Mouse (Mus musculus) midbrain, embryonic 10.5 days (tissue): ENCODE measurements around the gene Pex11b. TPM values are rescaled to one million over a fixed set of nuclear protein-coding genes. Genes with fewer than 3 reads are reported as not detected.

Source experiments
- DNase-seq: peaks from one replicate; pipeline ENCODE4 v3.0.0-alpha.2; 2017; ENCODE audit warnings: low spot score
- H3K27ac ChIP-seq: fragments of 300-500 bp; sonication (generic); replicated peaks from 2 replicates; pipeline ENCODE4 v1.5.1; 2016; ENCODE audit warnings: mild to moderate bottlenecking
- H3K27me3 ChIP-seq: fragments of 300-500 bp; sonication (generic); 2 replicates; pipeline ENCODE4 v1.6.1; 2016; ENCODE audit warnings: low read depth, mild to moderate bottlenecking; ENCODE audit not compliant: poor library complexity, severe bottlenecking
- H3K36me3 ChIP-seq: fragments of 300-500 bp; sonication (generic); 2 replicates; pipeline ENCODE4 v1.6.1; 2016; ENCODE audit warnings: mild to moderate bottlenecking, moderate library complexity
- H3K4me1 ChIP-seq: fragments of 300-500 bp; sonication (generic); 2 replicates; pipeline ENCODE4 v1.6.1; 2016
- H3K4me3 ChIP-seq: fragments of 300-500 bp; sonication (generic); 2 replicates; pipeline ENCODE4 v1.5.1; 2016; ENCODE audit warnings: mild to moderate bottlenecking, moderate library complexity
- H3K9me3 ChIP-seq: fragments of 300-500 bp; sonication (generic); replicated peaks from 2 replicates; pipeline ENCODE4 v1.6.1; 2016; ENCODE audit warnings: mild to moderate bottlenecking
- WGBS: fragments of 180-500 bp; shearing (Covaris S2); methylation state at CpG from one replicate; pipeline ENCODE4 v1.1.7; 2016; 5-methylcytosine and 5-hydroxymethylcytosine counted together
- polyA plus RNA-seq: library from polyadenylated mRNA; unstranded; fragments of >200 nt; fragmentation: Nextera tagmentation; extraction: Ambion mirVana; gene quantifications from 2 replicates; pipeline ENCODE4 v1.2.1, GENCODE M21; 2016

The Pex11b gene
- polyA plus RNA-seq, 1 experiment from 2014 or later: 38.5 TPM

DNA sequence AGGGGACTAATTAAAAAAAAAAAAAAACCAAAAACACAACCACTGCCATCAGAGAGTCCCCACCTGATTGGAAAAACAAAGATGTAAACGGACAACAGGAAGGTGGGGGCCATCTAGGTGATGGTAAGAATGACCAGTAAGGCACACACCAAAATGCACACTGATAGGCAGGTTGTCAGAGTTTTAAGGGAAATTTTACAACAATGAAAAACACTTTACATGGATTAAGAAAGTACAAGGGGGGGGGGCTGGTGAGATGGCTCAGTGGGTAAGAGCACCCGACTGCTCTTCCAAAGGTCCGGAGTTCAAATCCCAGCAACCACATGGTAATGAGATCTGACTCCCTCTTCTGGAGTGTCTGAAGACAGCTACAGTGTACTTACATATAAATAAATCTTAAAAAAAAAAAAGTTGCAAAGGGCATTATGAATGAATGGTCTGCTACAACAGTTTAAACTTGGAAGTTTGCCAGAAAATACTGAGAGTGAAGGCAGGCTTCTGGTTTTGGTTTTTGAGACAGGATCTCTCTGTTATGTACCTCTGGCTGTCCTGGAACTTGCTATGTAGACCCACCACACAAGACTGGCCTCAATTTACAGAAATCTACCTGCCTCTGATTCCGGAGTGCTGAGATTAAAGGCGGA lies 33.4 kb downstream of the Pex11b start:
- Histone ChIP-seq H3K4me3 (no peak overlapping the region), H3K36me3 (no peaks in the 10 kb centered on the region), H3K27ac (no peak overlapping the region), H3K9me3 (no peaks in the 10 kb centered on the region), H3K27me3 (peaks cover 26% of the 10 kb centered on the region), H3K4me1 (peaks cover 18% of the 10 kb centered on the region)
- 95% methylated on average over 5 of the region's 5 CpGs for WGBS
- DNase-seq: no peak

DNA sequence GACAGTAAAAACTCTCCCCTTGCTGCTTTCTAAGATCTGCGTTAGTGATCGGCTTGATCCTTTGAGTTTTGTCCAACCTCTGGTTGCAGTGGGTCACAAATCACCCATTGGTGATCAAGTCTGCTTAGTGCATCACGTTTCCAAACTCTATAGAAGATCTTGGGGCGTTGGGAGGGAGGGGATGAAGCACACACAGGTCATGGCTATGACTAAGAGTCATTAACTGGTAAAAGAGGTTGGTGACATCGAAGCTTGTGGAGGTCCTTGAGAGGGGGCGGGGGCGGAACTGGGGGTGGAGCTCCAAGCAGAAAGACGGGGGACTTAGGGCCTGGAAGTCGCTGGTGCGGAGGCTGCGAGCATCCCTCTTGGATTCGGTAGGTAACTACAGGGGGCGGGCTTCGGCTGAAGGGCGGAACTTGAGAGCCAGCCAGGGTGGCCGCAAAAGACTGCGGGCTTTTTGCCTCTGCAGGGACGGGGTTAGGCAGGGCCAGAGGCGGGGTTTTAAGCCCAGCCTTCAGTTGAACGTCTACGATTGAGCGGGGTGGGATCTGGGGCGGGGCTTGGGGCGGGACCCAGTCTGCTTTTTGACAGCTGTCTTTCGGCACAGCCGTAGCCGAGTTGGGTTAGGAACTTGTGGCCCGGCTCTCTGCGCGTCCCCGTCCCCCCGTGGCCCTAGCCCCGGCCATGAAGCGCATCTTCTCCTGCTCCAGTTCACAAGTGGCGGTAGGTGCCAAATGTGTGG lies 34.7 kb downstream of the Pex11b start, which contains the start of gene Ankrd35:
Gene Ankrd35, plus strand, starts transcription at position 405 of the 742 bp plus-strand sequence.
- Histone ChIP-seq H3K4me1 (peaks cover 18% of the 10 kb centered on the region), H3K27me3 (peaks cover 22% of the 10 kb centered on the region), H3K4me3 (peak within 1 kb of the TSS; percentile 56), H3K27ac (0 out of 2 replicates have a peak within 1 kb of the TSS, but pooled peaks have one; percentile 33), H3K9me3 (no peaks in the 10 kb centered on the region), H3K36me3 (no peaks in the 10 kb centered on the region)
- 5% methylated on average over 33 of the region's 35 CpGs for WGBS
- DNase-seq: peak; percentile 85

DNA sequence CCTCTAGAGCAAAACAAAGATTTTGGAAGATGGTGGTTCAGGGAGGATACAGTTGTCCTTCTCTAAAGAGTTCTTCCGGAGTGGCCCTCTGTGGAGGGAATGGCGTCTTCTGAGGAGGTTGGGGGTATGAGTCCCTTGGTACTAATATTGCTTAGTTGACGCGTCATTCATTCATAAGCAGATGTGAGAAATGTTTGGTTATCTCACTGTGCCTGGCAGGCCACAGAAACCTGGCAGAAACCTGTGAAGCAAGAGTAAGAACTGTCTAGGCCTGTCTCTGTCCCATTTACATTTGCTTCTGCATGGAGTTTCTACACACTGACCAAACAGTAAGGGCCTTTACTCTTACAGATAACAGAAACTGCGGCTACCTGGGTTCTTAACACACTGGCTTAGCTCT lies 36.3 kb downstream of the Pex11b start:
- H3K9me3 ChIP-seq: no peaks in the 10 kb centered on the region

DNA sequence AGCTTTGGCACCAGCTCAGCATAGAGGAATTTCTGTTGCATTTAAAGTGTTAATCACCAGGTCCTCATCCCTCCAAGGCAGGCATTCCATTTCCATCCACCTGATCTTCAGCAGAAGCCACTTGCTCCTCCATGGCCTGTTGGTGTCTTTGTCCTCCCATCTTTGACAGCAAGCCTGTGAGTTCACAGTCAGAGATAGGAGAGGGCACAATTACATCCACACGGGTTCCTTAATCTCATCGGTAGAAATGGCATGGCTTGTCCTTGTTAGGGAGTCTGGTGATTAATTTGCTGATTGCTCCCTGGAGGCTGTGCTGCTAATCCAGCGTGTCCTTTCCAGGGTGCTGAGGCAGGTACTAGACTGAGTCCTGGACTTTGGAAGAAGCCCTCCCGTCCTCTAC lies 38.3 kb downstream of the Pex11b start:
- 80% methylated on average over 4 of the region's 4 CpGs for WGBS
- Histone ChIP-seq H3K4me1 (peaks cover 18% of the 10 kb centered on the region), H3K36me3 (no peaks in the 10 kb centered on the region), H3K9me3 (no peaks in the 10 kb centered on the region), H3K4me3 (no peak overlapping the region), H3K27me3 (peaks cover 29% of the 10 kb centered on the region), H3K27ac (no peak overlapping the region)
- no peak for DNase-seq

More for the DNA sequence above, 36.3 kb downstream of the Pex11b start:
- peaks cover 22% of the 10 kb centered on the region for H3K27me3 ChIP-seq
- H3K36me3 ChIP-seq: no peaks in the 10 kb centered on the region
- no peak overlapping the region for H3K4me3 ChIP-seq
- H3K27ac ChIP-seq: no peak overlapping the region
- WGBS: 92% methylated on average over 5 of the region's 5 CpGs
- peaks cover 18% of the 10 kb centered on the region for H3K4me1 ChIP-seq
- no peak for DNase-seq

DNA sequence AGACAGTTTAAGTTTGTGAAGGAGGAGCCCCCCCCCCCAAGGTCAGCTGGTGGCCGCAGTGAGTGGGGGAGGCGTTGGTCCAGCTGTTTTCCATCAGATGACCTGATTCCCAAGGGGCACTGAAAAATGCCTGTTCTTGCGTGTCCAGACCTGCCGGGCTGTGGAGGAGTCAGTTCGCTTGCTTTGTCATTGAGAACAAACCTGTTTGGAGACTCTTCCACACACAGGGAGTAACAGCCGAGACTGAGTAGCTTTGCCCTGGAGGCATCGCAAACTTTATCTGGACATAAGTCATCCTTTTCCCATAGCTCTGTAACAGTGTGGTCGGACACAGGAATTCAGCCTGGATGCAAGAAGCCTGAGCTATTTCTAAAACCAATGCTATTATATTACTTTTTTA lies 39.3 kb downstream of the Pex11b start:
- peaks cover 21% of the 10 kb centered on the region for H3K4me1 ChIP-seq
- H3K4me3 ChIP-seq: no peak overlapping the region
- H3K27me3 ChIP-seq: peaks cover 38% of the 10 kb centered on the region
- no peaks in the 10 kb centered on the region for H3K36me3 ChIP-seq
- H3K27ac ChIP-seq: no peak overlapping the region
- DNase-seq: no peak
- H3K9me3 ChIP-seq: no peaks in the 10 kb centered on the region
- WGBS: 69% methylated on average over 8 of the region's 8 CpGs

DNA sequence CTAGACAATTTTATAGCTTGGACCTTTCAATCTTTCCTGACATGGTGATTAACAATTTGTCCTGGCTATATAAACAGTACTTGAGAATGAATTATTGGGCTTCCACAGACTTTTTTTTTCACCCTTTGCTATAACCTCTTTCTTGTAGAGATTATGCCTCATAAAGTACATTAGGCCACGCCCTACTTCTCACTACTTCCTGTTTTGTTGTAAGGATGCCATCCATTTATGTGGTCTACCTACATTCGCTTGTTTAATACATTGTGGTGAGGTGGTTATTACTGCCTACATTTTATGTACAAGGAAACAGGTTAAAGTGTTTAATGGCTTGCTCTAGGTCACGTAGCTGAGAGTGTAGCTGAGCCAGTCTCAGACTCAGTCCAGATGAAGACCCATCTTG lies 40.0 kb downstream of the Pex11b start:
- no peak for DNase-seq
- H3K9me3 ChIP-seq: no peaks in the 10 kb centered on the region
- H3K4me3 ChIP-seq: no peak overlapping the region
- H3K27me3 ChIP-seq: peaks cover 41% of the 10 kb centered on the region
- H3K27ac ChIP-seq: no peak overlapping the region
- WGBS: 80% methylated on average over 3 of the region's 3 CpGs
- H3K36me3 ChIP-seq: no peaks in the 10 kb centered on the region
- H3K4me1 ChIP-seq: peaks cover 20% of the 10 kb centered on the region

DNA sequence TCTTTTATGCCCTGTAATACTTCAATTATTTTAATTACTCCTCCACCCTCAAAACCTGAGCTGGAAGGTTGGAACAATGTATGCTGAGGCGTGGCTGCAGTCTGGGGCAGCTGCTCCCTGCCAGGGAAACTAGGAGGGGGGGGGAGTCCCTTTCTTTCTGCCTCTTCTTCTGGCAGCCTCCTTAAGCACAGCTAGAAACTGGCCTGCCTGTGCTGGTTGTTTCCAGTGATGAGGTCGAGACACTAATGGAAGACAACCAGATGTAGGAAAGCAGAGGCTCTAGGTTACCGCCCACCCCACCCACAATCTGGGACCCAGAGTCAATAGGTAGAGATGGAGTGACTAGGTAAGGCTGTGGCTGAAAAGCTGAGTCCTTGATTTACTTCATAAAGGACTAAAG lies 40.5 kb downstream of the Pex11b start:
- no peaks in the 10 kb centered on the region for H3K36me3 ChIP-seq
- no peak for DNase-seq
- 33% methylated on average over 3 of the region's 3 CpGs for WGBS

DNA sequence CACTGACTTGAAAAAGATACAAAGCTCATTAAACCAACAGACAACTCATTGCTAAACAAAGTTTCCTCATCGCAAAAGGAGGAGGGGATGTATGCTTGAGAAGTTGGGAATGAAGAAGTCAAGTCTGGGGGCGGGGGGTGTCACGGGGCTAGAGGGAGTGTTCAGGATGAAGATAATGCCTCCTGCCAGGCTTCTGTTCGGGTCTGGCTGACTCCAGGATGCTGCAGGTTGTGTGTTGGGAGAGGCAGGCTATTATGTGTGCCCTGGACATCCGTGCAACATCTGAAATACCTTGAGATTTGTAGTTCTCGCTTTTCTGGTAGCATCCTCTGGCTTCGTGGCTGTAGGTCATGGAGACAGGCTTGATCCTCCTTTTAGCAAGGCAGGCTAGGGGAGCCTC lies 43.3 kb downstream of the Pex11b start:
- 68% methylated on average over 7 of the region's 7 CpGs for WGBS

More for the DNA sequence above, 40.5 kb downstream of the Pex11b start:
- H3K27ac ChIP-seq: no peak overlapping the region
- no peaks in the 10 kb centered on the region for H3K9me3 ChIP-seq
- no peak overlapping the region for H3K4me3 ChIP-seq
- peaks cover 19% of the 10 kb centered on the region for H3K4me1 ChIP-seq
- peaks cover 41% of the 10 kb centered on the region for H3K27me3 ChIP-seq

DNA sequence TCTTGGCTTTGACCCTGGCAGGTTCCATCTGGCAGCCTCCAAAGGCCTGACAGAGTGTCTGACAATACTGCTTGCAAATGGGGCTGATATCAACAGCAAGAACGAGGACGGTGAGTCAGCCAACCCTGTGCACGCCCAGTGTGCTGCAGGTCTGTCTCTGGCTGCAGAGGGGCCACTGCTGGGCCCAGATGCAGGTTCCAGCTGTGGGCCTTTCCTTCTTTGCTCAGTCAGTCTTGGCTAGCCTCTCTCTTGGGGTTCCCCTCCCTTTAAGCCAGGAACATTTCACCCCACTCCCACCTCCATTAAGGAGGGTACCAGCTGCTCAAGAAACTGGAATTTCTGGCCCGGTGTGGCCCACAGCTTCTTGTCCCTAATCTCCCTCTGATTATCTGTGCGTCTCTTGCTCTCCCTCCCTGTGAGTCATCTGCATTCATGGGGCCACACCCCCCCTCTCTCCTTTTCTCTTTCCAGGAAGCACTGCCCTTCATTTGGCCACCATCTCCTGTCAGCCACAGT lies 44.0 kb downstream of the Pex11b start:
- no peaks in the 10 kb centered on the region for H3K9me3 ChIP-seq
- peaks cover 24% of the 10 kb centered on the region; the same call in 1 of the 2 replicates for H3K4me1 ChIP-seq
- DNase-seq: no peak
- H3K27me3 ChIP-seq: peaks cover 52% of the 10 kb centered on the region
- H3K36me3 ChIP-seq: no peaks in the 10 kb centered on the region
- 25% methylated on average over 5 of the region's 5 CpGs for WGBS
- no peak overlapping the region for H3K4me3 ChIP-seq
- no peak overlapping the region for H3K27ac ChIP-seq

More for the DNA sequence above, 43.3 kb downstream of the Pex11b start:
- no peak overlapping the region for H3K27ac ChIP-seq
- H3K9me3 ChIP-seq: no peaks in the 10 kb centered on the region
- H3K4me3 ChIP-seq: no peak overlapping the region
- no peaks in the 10 kb centered on the region for H3K36me3 ChIP-seq
- peaks cover 19% of the 10 kb centered on the region; the same call in 1 of the 2 replicates for H3K4me1 ChIP-seq
- H3K27me3 ChIP-seq: peaks cover 45% of the 10 kb centered on the region
- DNase-seq: no peak

DNA sequence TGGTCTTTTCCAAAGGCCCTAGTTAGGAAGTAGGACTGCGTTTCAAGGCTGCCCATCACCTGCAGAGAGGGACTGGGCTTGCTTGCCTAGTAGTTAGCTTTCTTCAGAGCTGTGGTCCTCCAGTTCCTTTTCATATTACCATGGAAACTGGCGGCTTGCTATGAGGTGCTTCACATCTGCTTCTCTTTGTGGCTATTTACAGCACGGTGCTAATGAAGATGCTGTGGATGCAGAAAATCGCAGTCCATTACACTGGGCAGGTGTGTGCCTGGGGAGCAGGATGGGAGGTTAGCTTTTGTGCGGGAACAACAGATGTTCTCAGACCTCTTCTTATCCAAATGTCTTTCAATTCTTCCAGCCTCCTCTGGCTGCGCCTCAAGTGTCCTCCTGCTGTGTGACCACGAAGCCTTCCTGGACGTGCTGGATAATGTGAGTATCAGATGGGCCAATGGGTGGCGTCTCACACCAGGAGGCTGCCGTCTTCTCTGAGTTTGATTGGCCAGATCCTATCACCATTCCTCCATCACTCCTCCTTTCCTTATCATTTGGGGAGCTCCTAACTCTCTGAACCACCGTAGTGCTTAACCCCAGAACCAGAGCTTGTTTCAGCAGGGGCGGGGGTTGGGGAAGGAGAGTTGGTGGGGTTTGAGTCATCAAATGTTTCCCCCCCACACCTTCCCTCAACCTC lies 45.2 kb downstream of the Pex11b start:
- Histone ChIP-seq H3K9me3 (no peaks in the 10 kb centered on the region), H3K36me3 (no peaks in the 10 kb centered on the region), H3K4me1 (peaks cover 28% of the 10 kb centered on the region), H3K27ac (no peak overlapping the region), H3K27me3 (peaks cover 64% of the 10 kb centered on the region), H3K4me3 (no peak overlapping the region)
- WGBS: 16% methylated on average over 12 of the region's 12 CpGs
- DNase-seq: no peak

DNA sequence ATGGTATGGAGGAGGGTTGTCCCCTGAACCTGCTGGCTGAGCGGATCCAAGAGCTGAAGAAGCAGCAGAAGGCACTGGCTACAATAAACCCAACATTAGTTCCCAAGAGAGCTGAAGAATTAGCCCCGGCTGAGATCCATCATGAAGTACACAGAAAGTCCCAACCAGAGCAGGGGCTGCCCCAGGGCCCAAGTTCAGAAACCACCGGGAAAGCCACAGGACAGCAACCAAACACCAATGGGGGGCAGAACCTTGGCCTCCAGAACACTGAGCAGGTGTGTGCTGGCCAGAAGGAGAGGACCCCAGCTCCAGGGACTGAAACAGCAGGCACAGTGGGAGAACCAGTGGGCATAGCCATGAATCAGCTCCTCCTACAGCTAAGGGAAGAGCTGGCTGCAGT lies 48.3 kb downstream of the Pex11b start:
- H3K4me1 ChIP-seq: peaks cover 28% of the 10 kb centered on the region
- no peak overlapping the region for H3K4me3 ChIP-seq
- 90% methylated on average over 3 of the region's 3 CpGs for WGBS
- H3K9me3 ChIP-seq: no peaks in the 10 kb centered on the region
- no peak overlapping the region for H3K27ac ChIP-seq
- peaks cover 65% of the 10 kb centered on the region for H3K27me3 ChIP-seq
- no peak for DNase-seq
- no peaks in the 10 kb centered on the region for H3K36me3 ChIP-seq

DNA sequence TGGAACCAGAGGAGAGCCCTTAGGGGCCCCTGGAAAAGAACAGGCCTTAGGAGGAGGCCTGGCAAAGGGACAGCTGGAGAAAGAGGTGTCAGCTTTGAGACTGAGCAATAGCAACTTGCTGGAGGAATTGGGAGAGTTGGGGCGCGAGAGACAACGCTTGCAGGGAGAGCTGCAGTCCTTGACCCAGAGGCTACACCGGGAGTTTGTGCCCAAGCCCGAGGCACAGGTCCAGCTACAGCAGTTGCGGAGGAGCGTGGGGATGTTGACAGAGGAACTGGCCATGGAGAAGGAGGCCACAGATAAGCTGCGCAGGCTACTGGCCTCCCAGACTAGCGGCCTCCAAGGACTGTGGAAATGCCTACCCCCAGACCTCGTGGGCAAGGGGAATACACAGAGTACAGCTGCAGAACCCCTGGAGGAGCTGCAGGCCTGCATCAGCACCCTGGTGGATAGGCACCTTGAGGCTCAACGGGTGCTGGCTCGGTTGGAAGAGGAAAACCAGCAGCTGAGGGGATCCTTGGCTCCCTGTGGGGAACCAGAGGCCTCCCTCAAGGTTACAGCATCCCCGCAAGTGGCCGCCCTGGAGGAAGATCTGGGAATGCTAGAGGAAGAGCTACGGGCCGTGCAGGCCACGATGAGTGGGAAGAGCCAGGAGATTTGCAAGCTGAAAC lies 49.1 kb downstream of the Pex11b start:
- Histone ChIP-seq H3K36me3 (no peaks in the 10 kb centered on the region), H3K9me3 (no peaks in the 10 kb centered on the region), H3K4me1 (peaks cover 28% of the 10 kb centered on the region), H3K27ac (peak overlapping the region; percentile 23; the same call in 1 of the 2 replicates), H3K27me3 (peaks cover 65% of the 10 kb centered on the region), H3K4me3 (peak overlapping the region; percentile 30)
- 62% methylated on average over 17 of the region's 17 CpGs for WGBS
- DNase-seq: no peak
